Mouse (Mus musculus): ENCODE measurements at regions not wholly inside any gene's neighbourhood (a gene's known extent, or its start where the extent isn't known, plus 50 kb on each side); places are given as distances from the start of the nearest gene placed in this dataset.

GRCm38 (mm10) chr5:68572816-68573215 is 541.2 kb downstream of the Grxcr1 start:
- no peak for ATAC-seq (ENCODE audit: insufficient number of reproducible peaks, low FRiP score, low TSS enrichment)

- no peak for ATAC-seq (ENCODE audit: insufficient number of reproducible peaks, low FRiP score, low TSS enrichment)
Measured at GRCm38 (mm10) chr5:68575827-68576226, 544.2 kb downstream of the Grxcr1 start.

GRCm38 (mm10) chr5:68578496-68578895 is 546.9 kb downstream of the Grxcr1 start:
- ATAC-seq (ENCODE audit: insufficient number of reproducible peaks, low FRiP score, low TSS enrichment) = no peak

GRCm38 (mm10) chr5:68592423-68592822 is 560.8 kb downstream of the Grxcr1 start:
- no peak for ATAC-seq (ENCODE audit: insufficient number of reproducible peaks, low FRiP score, low TSS enrichment)

- 0 out of 2 replicates have a peak, but pooled peaks have one; percentile 58 for ATAC-seq (ENCODE audit: insufficient number of reproducible peaks, low FRiP score, low TSS enrichment)
Measured at GRCm38 (mm10) chr5:68618451-68618850, 586.8 kb downstream of the Grxcr1 start.

DNA sequence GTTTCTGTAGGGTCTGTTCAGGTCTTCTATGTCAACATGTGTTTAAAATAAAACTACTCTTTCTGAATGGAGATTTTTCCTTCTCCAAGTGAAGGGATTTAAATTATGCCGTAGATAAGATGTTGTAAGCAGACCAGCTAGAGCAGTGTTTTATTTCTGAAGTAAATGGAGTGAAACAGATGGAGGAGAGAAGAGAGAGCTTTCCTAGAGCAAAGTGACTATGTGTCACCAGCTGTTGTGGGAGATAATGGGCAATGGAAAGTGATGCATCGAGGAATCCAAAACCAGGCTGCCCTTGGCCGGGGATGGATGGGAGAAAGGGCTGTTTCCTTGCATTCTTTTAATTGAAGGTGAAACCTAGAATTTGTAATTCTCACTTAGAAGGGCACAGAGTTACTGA is 603.8 kb downstream of the Grxcr1 start:
- no peak for ATAC-seq (ENCODE audit: insufficient number of reproducible peaks, low FRiP score, low TSS enrichment)

DNA sequence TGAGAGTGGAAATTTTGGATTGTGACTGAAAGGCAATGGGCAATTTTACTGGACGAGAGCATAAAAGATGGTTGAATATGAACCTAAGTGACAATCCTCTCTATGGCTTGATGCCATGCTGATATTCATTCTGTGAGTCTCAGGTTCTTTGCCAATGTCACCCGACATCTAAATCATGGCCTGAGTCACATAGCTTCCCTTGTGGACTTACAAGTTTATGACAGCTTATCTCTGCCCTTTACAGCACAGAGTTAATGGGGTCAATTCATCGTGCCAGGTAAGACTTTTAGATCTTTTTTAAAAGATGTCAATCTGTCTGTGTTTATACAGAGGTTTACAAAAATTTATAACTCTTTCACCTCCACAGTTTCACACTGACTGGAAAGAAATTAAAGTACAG is 641.2 kb downstream of the Grxcr1 start:
- ATAC-seq (ENCODE audit: insufficient number of reproducible peaks, low FRiP score, low TSS enrichment) = no peak

- ATAC-seq (ENCODE audit: insufficient number of reproducible peaks, low FRiP score, low TSS enrichment) = no peak
Measured at GRCm38 (mm10) chr5:68701342-68701741, 640.1 kb downstream of the Kctd8 start.

- ATAC-seq (ENCODE audit: insufficient number of reproducible peaks, low FRiP score, low TSS enrichment) = peak; percentile 70; the same call in 1 of the 2 replicates
Measured at GRCm38 (mm10) chr5:68705411-68706080, 635.9 kb downstream of the Kctd8 start.

GRCm38 (mm10) chr5:68726733-68727132 is 614.7 kb downstream of the Kctd8 start:
- no peak for ATAC-seq (ENCODE audit: insufficient number of reproducible peaks, low FRiP score, low TSS enrichment)

- ATAC-seq (ENCODE audit: insufficient number of reproducible peaks, low FRiP score, low TSS enrichment) = no peak
Measured at GRCm38 (mm10) chr5:68735186-68735585, 606.3 kb downstream of the Kctd8 start.

GRCm38 (mm10) chr5:68750499-68750898 is 591.0 kb downstream of the Kctd8 start:
- no peak for ATAC-seq (ENCODE audit: insufficient number of reproducible peaks, low FRiP score, low TSS enrichment)

DNA sequence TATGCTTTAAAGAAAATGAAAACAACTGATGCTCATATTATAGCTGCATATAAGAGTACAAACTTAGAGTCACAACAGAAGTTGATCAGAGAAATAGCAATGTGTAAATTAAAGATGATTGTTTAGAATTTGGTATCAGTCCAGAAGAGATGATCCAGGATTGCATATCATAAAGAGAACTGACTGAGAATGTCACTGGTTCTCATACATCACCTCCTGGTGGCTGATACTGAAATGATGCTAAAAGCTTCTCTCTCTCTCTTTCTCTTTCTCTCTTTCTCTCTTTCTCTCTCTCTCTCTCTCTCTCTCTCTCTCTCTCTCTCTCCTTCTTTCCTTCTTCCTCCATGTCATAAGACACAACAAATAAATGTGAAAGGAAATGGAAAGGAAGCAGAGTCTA is 588.5 kb downstream of the Kctd8 start:
- ATAC-seq (ENCODE audit: insufficient number of reproducible peaks, low FRiP score, low TSS enrichment) = no peak

Measured in cerebellum, adult (tissue).